Mouse (Mus musculus) adrenal gland, postnatal 10 days (tissue): ENCODE measurements around the gene Gm5934. TPM values are rescaled to one million over a fixed set of nuclear protein-coding genes. Genes with fewer than 3 reads are reported as not detected.
"Not testable (repeated sequence)": the region's sequence is repeated elsewhere in the genome, so short reads cannot be mapped to it uniquely, and the experiment has no call there.

Experiments
- DNase-seq: peaks from one replicate; pipeline ENCODE4 v3.0.0; 2021; ENCODE audit warnings: mixed read lengths
- long read RNA-seq, 2 experiments: library from polyadenylated mRNA; stranded (forward); transcript quantifications; one replicate each; pipeline ENCODE4 v2.0.0; 2021
- total RNA-seq, 2 experiments: library from RNA; stranded (reverse); gene quantifications; 2 replicates each; pipeline ENCODE4 v1.2.3; 2021

The Gm5934 gene
- total RNA-seq, result not detected
- long read RNA-seq, experiment 1, result 0 reads
- long read RNA-seq, experiment 2, result 0 reads

DNA sequence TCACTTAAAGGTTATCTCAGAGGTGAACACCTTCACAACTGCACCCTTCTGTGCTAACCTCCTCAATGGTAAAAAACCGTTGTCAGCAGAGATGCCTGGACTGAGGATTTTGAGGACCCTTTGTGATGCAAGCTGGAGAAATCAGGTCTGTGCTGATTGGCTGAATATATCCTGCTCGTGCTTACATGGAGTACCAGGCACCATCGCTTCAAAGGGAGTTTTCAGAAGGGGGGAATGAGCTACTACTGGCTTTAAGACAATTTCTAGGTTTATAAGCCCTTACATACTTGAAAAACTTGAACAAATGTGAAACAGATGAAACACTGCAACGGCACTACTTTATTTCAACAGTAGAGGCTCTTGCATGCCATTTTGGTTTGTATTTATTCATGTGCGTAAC, at the start of gene Gm5934:
Gene Gm5934, minus strand, starts transcription at position 101 of the 400 bp plus-strand sequence.
- DNase-seq, result not testable (repeated sequence)

Other genes starting within 250 kb of the Gm5934 start
- gene Gm4297, start 74.1 kb upstream of the Gm5934 start, total RNA-seq, result not detected